Mouse (Mus musculus): Measurements from ENCODE around the gene Rapgef1. TPM values are rescaled to one million over a fixed set of nuclear protein-coding genes. Genes with fewer than 3 reads are reported as not detected.

Rapgef1 gene
- total and polyA plus RNA-seq, 3 experiments = 86.5 to 185 (median 170) TPM

- Histone ChIP-seq H3K4me2 (ENCODE audit: insufficient read depth, low read depth, poor library complexity, severe bottlenecking) (no peak overlapping the region), H3K9ac (ENCODE audit: insufficient read depth, low read depth) (no peak overlapping the region), H3K9me3 (replicated peaks; ENCODE audit: low read length) (no peaks in the 10 kb centered on the region), H3K27me3 (replicated peaks) (no peaks in the 10 kb centered on the region), H3K4me1 (ENCODE audit: control insufficient read depth in 1 of 2, insufficient read depth in 2 of 2) (peaks cover 72 to 96% of the 10 kb centered on the region in 2 experiments), H3K79me2 (replicated peaks; ENCODE audit: control insufficient read depth, extremely low read depth, insufficient read depth, poor library complexity, severe bottlenecking) (peaks cover 91% of the 10 kb centered on the region), H3K4me3 (replicated peaks in 1 of 3; ENCODE audit: low read depth in 2 of 3, low read length in 2 of 3, poor library complexity in 1 of 3) (no peak overlapping the region), H3K27ac (ENCODE audit: insufficient read depth, low read depth) (peak overlapping the region; percentile 53), H3K36me3 (replicated peaks in 1 of 2; ENCODE audit: control insufficient read depth in 1 of 2, insufficient read depth in 1 of 2, low read length in 1 of 2) (peaks cover 15 to 78% of the 10 kb centered on the region in 2 experiments)
- dilution Hi-C loops (cut with MboI; ENCODE audit: extremely low pct_ligation_motif_present, extremely low pct_unique_long_range_greater_than_20kb, low sequenced_read_pairs) (no loop called here), in situ Hi-C loops (cut with MboI; ENCODE audit: low pct_ligation_motif_present, low pct_unique_long_range_greater_than_20kb, low sequenced_read_pairs) (no loop called here)
- TF ChIP-seq CHD1 (IDR thresholded peaks at IDR 0.05; ENCODE audit: low read depth, low read length) (no peak), SIN3A (IDR thresholded peaks at IDR 0.05; ENCODE audit: low read length) (no peak), MAFK (IDR thresholded peaks at IDR 0.05; ENCODE audit: insufficient replicate concordance, low read length) (no peak), MAX (IDR thresholded peaks at IDR 0.05; ENCODE audit: low read length) (no peak), BHLHE40 (IDR thresholded peaks at IDR 0.05; ENCODE audit: low read depth, low read length) (no peak), MYC (IDR thresholded peaks at IDR 0.05; ENCODE audit: low read depth, low read length) (no peak), ZMIZ1 (IDR thresholded peaks at IDR 0.05; ENCODE audit: low read depth, low read length) (no peak), ELF1 (IDR thresholded peaks at IDR 0.05; ENCODE audit: low read depth, low read length) (no peak), RCOR1 (conservative IDR thresholded peaks at IDR 0.05; ENCODE audit: low read depth, low read length) (no peak), EP300 (IDR thresholded peaks at IDR 0.05; ENCODE audit: low read length) (no peak), E2F4 (IDR thresholded peaks at IDR 0.05; ENCODE audit: insufficient replicate concordance, low read depth, low read length) (no peak), POLR2AphosphoS2 (IDR thresholded peaks at IDR 0.05; ENCODE audit: low read depth, low read length) (no peak), TBP (conservative IDR thresholded peaks at IDR 0.05; ENCODE audit: low read depth, low read length) (no peak), IRF4 (IDR thresholded peaks at IDR 0.05; ENCODE audit: low read depth, low read length) (no peak)
- no peak for DNase-seq (ENCODE audit: extremely low read depth)
Observed at GRCm38 (mm10) chr2:29643418-29643817, 23.9 kb downstream of the Rapgef1 start.

GRCm38 (mm10) chr2:29645071-29645628 lies 25.6 kb downstream of the Rapgef1 start:
- peak overlapping the region; percentile 39 for H3K9ac ChIP-seq (ENCODE audit: insufficient read depth, low read depth)
- peak overlapping the region in 1 of 3 experiments; percentile 23 for H3K4me3 ChIP-seq (replicated peaks in 1 of 3; ENCODE audit: low read depth in 2 of 3, low read length in 2 of 3, poor library complexity in 1 of 3)
- H3K27me3 ChIP-seq (replicated peaks) = no peaks in the 10 kb centered on the region
- dilution Hi-C loops (cut with MboI; ENCODE audit: extremely low pct_ligation_motif_present, extremely low pct_unique_long_range_greater_than_20kb, low sequenced_read_pairs) (no loop called here), in situ Hi-C loops (cut with MboI; ENCODE audit: low pct_ligation_motif_present, low pct_unique_long_range_greater_than_20kb, low sequenced_read_pairs) (no loop called here)
- peak overlapping the region; percentile 37 for H3K4me2 ChIP-seq (ENCODE audit: insufficient read depth, low read depth, poor library complexity, severe bottlenecking)
- DNase-seq (ENCODE audit: extremely low read depth) = no peak
- peaks cover 15 to 70% of the 10 kb centered on the region in 2 experiments for H3K36me3 ChIP-seq (replicated peaks in 1 of 2; ENCODE audit: control insufficient read depth in 1 of 2, insufficient read depth in 1 of 2, low read length in 1 of 2)
- H3K79me2 ChIP-seq (replicated peaks; ENCODE audit: control insufficient read depth, extremely low read depth, insufficient read depth, poor library complexity, severe bottlenecking) = peaks cover 91% of the 10 kb centered on the region
- no peaks in the 10 kb centered on the region for H3K9me3 ChIP-seq (replicated peaks; ENCODE audit: low read length)
- peak overlapping the region; percentile 98 for H3K27ac ChIP-seq (ENCODE audit: insufficient read depth, low read depth)
- H3K4me1 ChIP-seq (ENCODE audit: control insufficient read depth in 1 of 2, insufficient read depth in 2 of 2) = peaks cover 67 to 99% of the 10 kb centered on the region in 2 experiments
- TF ChIP-seq NRF1 (IDR thresholded peaks at IDR 0.05; ENCODE audit: low read depth, low read length) (no peak), EP300 (IDR thresholded peaks at IDR 0.05; ENCODE audit: low read length) (peak; percentile 65), CHD1 (IDR thresholded peaks at IDR 0.05; ENCODE audit: low read depth, low read length) (no peak), JUND (conservative IDR thresholded peaks at IDR 0.05; ENCODE audit: low read depth, low read length) (no peak), ZKSCAN1 (IDR thresholded peaks at IDR 0.05; ENCODE audit: borderline replicate concordance, low read depth, low read length) (no peak), ETS1 (conservative IDR thresholded peaks at IDR 0.05; ENCODE audit: low read depth, low read length) (peak; percentile 72), MYC (IDR thresholded peaks at IDR 0.05; ENCODE audit: low read depth, low read length) (peak; percentile 62; the same call in 1 of the 2 replicates), ELF1 (IDR thresholded peaks at IDR 0.05; ENCODE audit: low read depth, low read length) (0 out of 2 replicates have a peak, but pooled peaks have one; percentile 13), CTCF (conservative IDR thresholded peaks at IDR 0.05 in 1 of 2, IDR thresholded peaks at IDR 0.05 in 1 of 2; ENCODE audit: low read depth in 2 of 2, low read length in 2 of 2) (no peak), MAFK (IDR thresholded peaks at IDR 0.05; ENCODE audit: insufficient replicate concordance, low read length) (0 out of 2 replicates have a peak, but pooled peaks have one; percentile 32), GABPA (IDR thresholded peaks at IDR 0.05; ENCODE audit: insufficient replicate concordance, low read depth, low read length) (no peak), RCOR1 (conservative IDR thresholded peaks at IDR 0.05; ENCODE audit: low read depth, low read length) (peak; percentile 78; the same call in 1 of the 2 replicates), TCF12 (IDR thresholded peaks at IDR 0.05; ENCODE audit: low read depth, low read length) (no peak; the same call in 1 of the 2 replicates), BHLHE40 (IDR thresholded peaks at IDR 0.05; ENCODE audit: low read depth, low read length) (peak; percentile 92), MAZ (IDR thresholded peaks at IDR 0.05; ENCODE audit: low read depth, low read length) (peak; percentile 80), TBP (conservative IDR thresholded peaks at IDR 0.05; ENCODE audit: low read depth, low read length) (0 out of 2 replicates have a peak, but pooled peaks have one; percentile 34), SIN3A (IDR thresholded peaks at IDR 0.05; ENCODE audit: low read length) (no peak), CHD2 (IDR thresholded peaks at IDR 0.05; ENCODE audit: low read length) (peak; percentile 42; the same call in 1 of the 2 replicates), KAT2A (IDR thresholded peaks at IDR 0.05; ENCODE audit: insufficient replicate concordance, low read length) (0 out of 2 replicates have a peak, but pooled peaks have one; percentile 19), MAX (IDR thresholded peaks at IDR 0.05; ENCODE audit: low read length) (peak; percentile 35; the same call in 1 of the 2 replicates), PAX5 (IDR thresholded peaks at IDR 0.05; ENCODE audit: low read length) (no peak), RAD21 (IDR thresholded peaks at IDR 0.05; ENCODE audit: low read depth, low read length) (no peak), MXI1 (IDR thresholded peaks at IDR 0.05; ENCODE audit: low read depth, low read length) (peak; percentile 33; the same call in 1 of the 2 replicates), POLR2AphosphoS2 (IDR thresholded peaks at IDR 0.05; ENCODE audit: low read depth, low read length) (no peak), HCFC1 (IDR thresholded peaks at IDR 0.05; ENCODE audit: low read depth, low read length) (peak; percentile 22; the same call in 1 of the 2 replicates), JUN (IDR thresholded peaks at IDR 0.05; ENCODE audit: insufficient read depth, low read depth, low read length) (no peak)

Measured in CH12.LX (cell line).